Mouse (Mus musculus) heart, embryonic 16.5 days (tissue): ENCODE measurements around the gene Gabpb2. TPM values are rescaled to one million over a fixed set of nuclear protein-coding genes. Genes with fewer than 3 reads are reported as not detected.

Experiments
- ATAC-seq: fragments of 200-750 bp; cut with Nextera tagmentation; replicated peaks from 2 replicates; pipeline ENCODE4 v1.8.0; 2017; ENCODE audit warnings: moderate number of reproducible peaks; ENCODE audit not compliant: insufficient read depth, low FRiP score; ENCODE audit errors: extremely low read depth
- H3K27ac ChIP-seq: fragments of 300-500 bp; sonication (generic); 2 replicates; pipeline ENCODE4 v1.5.1; 2014; ENCODE audit warnings: mild to moderate bottlenecking, low read length, control low read depth, moderate library complexity
- H3K27me3 ChIP-seq: fragments of 300-500 bp; sonication (generic); 2 replicates; pipeline ENCODE4 v1.6.1; 2014; ENCODE audit warnings: low read length, mixed read lengths; ENCODE audit not compliant: control insufficient read depth, insufficient read depth
- H3K36me3 ChIP-seq: fragments of 300-500 bp; sonication (generic); 2 replicates; pipeline ENCODE4 v1.6.1; 2014; ENCODE audit not compliant: control insufficient read depth, insufficient read depth
- H3K4me1 ChIP-seq: fragments of 300-500 bp; sonication (generic); 2 replicates; pipeline ENCODE4 v1.6.1; 2014; ENCODE audit warnings: low read length, mixed read lengths; ENCODE audit not compliant: control insufficient read depth, insufficient read depth
- H3K4me2 ChIP-seq: fragments of 300-500 bp; sonication (generic); 2 replicates; pipeline ENCODE4 v1.6.1; 2014; ENCODE audit warnings: low read depth, mild to moderate bottlenecking, control low read depth, low read length
- H3K4me3 ChIP-seq: fragments of 300-500 bp; sonication (generic); 2 replicates; pipeline ENCODE4 v1.5.1; 2014; ENCODE audit warnings: mild to moderate bottlenecking, control low read depth, low read length
- H3K9ac ChIP-seq: fragments of 300-500 bp; sonication (generic); 2 replicates; pipeline ENCODE4 v1.6.1; 2014; ENCODE audit warnings: low read length, control low read depth
- H3K9me3 ChIP-seq: fragments of 300-500 bp; sonication (generic); replicated peaks from 2 replicates; pipeline ENCODE4 v1.6.1; 2016; ENCODE audit warnings: low read length; ENCODE audit not compliant: control insufficient read depth
- WGBS: fragments of 180-500 bp; shearing (Covaris S2); extraction: QIAGEN DNeasy Blood & Tissue Kit; methylation state at CpG from one replicate; pipeline ENCODE4 v1.1.7; 2014; 5-methylcytosine and 5-hydroxymethylcytosine counted together
- polyA plus RNA-seq: library from polyadenylated mRNA; unstranded; fragments of >200 nt; fragmentation: Nextera tagmentation; extraction: Ambion mirVana; gene quantifications from 2 replicates; pipeline ENCODE4 v1.2.1, GENCODE M21; 2015

The Gabpb2 gene
- 6.3 and 6.6 TPM in 2 replicates for polyA plus RNA-seq

GRCm38 (mm10) chr3:95217255-95218134 is at the start of gene Gabpb2:
Gene Gabpb2 (minus strand): TSS chr3:95217916.
- H3K4me1 ChIP-seq = peaks cover 8% of the 10 kb centered on the region
- peak; percentile 94 for ATAC-seq
- H3K4me3 ChIP-seq = peak within 1 kb of the TSS; percentile 97
- no peaks in the 10 kb centered on the region for H3K27me3 ChIP-seq
- H3K27ac ChIP-seq = peak within 1 kb of the TSS; percentile 100
- no peaks in the 10 kb centered on the region for H3K9me3 ChIP-seq
- H3K36me3 ChIP-seq = peaks cover 24% of the 10 kb centered on the region
- peak within 1 kb of the TSS; percentile 84 for H3K4me2 ChIP-seq
- peak within 1 kb of the TSS; percentile 97 for H3K9ac ChIP-seq
- WGBS = under 1% methylated on average over 52 of the region's 56 CpGs

DNA sequence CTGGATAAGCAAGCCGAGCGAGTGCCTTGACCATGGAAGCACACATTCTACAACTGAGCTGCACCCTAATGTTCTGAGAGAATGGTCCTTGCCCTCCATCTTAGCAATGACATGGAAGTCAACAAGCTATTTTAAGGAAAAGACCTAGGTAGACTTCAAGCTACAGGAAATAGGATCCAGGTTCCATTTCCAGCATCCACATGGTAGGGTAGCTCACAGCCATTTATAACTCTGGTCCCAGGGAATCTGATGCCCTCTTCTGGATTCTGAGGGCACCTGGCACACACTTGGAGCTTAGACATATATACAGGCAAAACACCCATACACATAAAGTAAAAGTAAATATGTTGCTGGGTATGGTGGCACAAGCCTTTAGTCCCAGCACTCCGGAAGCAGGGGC is 48.3 kb upstream of the Gabpb2 start:
- no peak overlapping the region for H3K9ac ChIP-seq
- H3K27ac ChIP-seq = no peak overlapping the region
- H3K4me2 ChIP-seq = no peak overlapping the region
- 93% methylated on average over 3 of the region's 3 CpGs for WGBS
- no peak overlapping the region for H3K4me3 ChIP-seq
- no peaks in the 10 kb centered on the region for H3K9me3 ChIP-seq
- peaks cover 27% of the 10 kb centered on the region for H3K36me3 ChIP-seq
- ATAC-seq = no peak
- H3K4me1 ChIP-seq = no peaks in the 10 kb centered on the region; the same call in 1 of the 2 replicates
- no peaks in the 10 kb centered on the region for H3K27me3 ChIP-seq

DNA sequence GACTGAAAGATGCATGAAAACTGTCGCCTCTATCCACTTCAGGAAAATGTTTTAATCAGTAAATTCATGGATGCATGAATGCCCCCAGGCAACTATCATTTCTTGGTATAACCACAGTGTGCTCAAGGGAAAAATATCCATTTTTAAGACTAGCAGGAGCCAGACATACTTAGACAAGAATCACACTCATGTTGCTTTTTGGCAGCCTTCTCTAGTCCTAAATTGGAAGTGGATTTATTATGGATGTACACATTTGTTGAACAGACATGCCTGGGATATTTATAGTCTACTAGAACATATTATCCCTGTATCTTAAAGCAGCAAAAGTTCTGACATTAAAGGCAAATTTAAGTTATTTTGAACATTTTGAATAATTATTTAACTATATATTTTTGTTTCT is 47.0 kb upstream of the Gabpb2 start:
- H3K27me3 ChIP-seq = no peaks in the 10 kb centered on the region
- no peaks in the 10 kb centered on the region for H3K9me3 ChIP-seq
- no peaks in the 10 kb centered on the region for H3K4me1 ChIP-seq
- no peak overlapping the region for H3K4me3 ChIP-seq
- H3K4me2 ChIP-seq = no peak overlapping the region
- no peak overlapping the region for H3K9ac ChIP-seq
- ATAC-seq = no peak
- H3K36me3 ChIP-seq = peaks cover 30% of the 10 kb centered on the region
- WGBS = 84% methylated on average over 1 of the region's 1 CpGs
- H3K27ac ChIP-seq = no peak overlapping the region

DNA sequence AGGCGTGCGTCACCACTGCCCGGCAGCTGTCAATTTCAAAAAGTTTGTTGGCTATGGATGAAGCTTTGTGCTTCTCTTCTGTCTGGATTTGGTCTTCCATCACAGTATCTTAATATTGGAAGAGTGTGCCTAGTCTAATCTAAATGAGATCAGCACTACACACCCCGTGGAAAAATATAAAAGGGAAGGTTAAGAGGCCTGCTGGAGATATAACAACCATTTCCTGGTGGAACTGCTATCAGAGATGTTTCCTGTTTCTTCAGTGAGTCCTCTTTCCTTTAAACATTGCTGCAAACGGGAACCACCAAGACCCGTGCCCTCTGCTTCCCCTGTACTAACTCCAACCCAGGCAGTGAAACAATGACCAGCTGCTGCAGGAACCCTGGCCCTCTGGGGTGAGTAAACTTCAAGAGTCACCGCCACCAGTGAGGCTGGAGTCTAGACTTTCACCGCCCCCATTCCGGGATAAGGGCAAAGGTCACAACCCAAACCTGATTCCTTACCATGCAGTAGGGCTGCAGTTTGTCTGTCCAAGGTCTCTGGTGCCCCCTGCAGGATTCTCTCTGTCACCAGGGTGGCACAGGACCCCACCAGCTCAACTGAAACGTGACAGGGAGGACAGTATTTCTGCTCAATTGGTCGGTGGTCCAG is 45.5 kb upstream of the Gabpb2 start:
- H3K9me3 ChIP-seq = no peaks in the 10 kb centered on the region
- 48% methylated on average over 11 of the region's 11 CpGs for WGBS
- no peaks in the 10 kb centered on the region for H3K27me3 ChIP-seq
- H3K36me3 ChIP-seq = peaks cover 44% of the 10 kb centered on the region
- no peak overlapping the region for H3K9ac ChIP-seq
- no peaks in the 10 kb centered on the region for H3K4me1 ChIP-seq
- no peak; the same call in 1 of the 2 replicates for ATAC-seq
- H3K4me3 ChIP-seq = no peak overlapping the region
- no peak overlapping the region for H3K4me2 ChIP-seq
- H3K27ac ChIP-seq = no peak overlapping the region

GRCm38 (mm10) chr3:95261975-95262374 is 44.3 kb upstream of the Gabpb2 start:
- H3K27me3 ChIP-seq = no peaks in the 10 kb centered on the region
- no peak overlapping the region for H3K4me2 ChIP-seq
- no peaks in the 10 kb centered on the region for H3K9me3 ChIP-seq
- H3K4me1 ChIP-seq = no peaks in the 10 kb centered on the region
- 85% methylated on average over 4 of the region's 4 CpGs for WGBS
- no peak for ATAC-seq
- no peak overlapping the region for H3K9ac ChIP-seq
- H3K27ac ChIP-seq = no peak overlapping the region
- H3K4me3 ChIP-seq = no peak overlapping the region
- H3K36me3 ChIP-seq = peaks cover 49% of the 10 kb centered on the region

DNA sequence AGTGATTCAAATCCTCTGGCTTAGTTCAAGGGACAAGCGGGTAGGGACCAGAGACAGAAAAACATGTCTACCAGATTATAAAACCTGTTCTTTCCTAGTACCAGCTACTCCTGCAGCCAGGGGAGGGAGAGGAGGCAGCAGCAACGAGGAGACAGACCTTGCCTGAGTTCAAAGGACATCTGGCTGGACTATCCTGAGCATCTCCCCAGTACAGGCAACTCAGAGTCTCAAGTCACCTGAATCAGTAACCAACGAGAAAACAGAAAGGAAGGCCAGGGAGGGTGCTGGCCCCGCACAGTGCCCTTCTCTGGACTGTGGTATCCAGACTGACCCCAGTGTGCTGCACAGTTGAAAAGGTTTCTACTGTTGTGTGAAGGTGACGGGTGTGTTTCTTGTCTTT is 39.2 kb upstream of the Gabpb2 start:
- WGBS = 83% methylated on average over 5 of the region's 5 CpGs
- H3K36me3 ChIP-seq = peaks cover 51% of the 10 kb centered on the region

GRCm38 (mm10) chr3:95250783-95251424 is 33.2 kb upstream of the Gabpb2 start, which contains the start of gene Bnipl:
Gene Bnipl (minus strand): TSS chr3:95251193.
- H3K4me3 ChIP-seq = no peak within 1 kb of the TSS

More for the DNA sequence above, 39.2 kb upstream of the Gabpb2 start:
- Histone ChIP-seq H3K4me2 (no peak overlapping the region), H3K9me3 (no peaks in the 10 kb centered on the region), H3K27ac (no peak overlapping the region), H3K9ac (no peak overlapping the region), H3K27me3 (no peaks in the 10 kb centered on the region), H3K4me3 (no peak overlapping the region), H3K4me1 (no peaks in the 10 kb centered on the region)
- no peak for ATAC-seq

GRCm38 (mm10) chr3:95250361-95250760 is 32.6 kb upstream of the Gabpb2 start:
- H3K4me2 ChIP-seq = no peak overlapping the region
- no peak overlapping the region for H3K4me3 ChIP-seq
- H3K9me3 ChIP-seq = no peaks in the 10 kb centered on the region
- no peaks in the 10 kb centered on the region for H3K27me3 ChIP-seq
- H3K4me1 ChIP-seq = no peaks in the 10 kb centered on the region
- H3K36me3 ChIP-seq = peaks cover 8% of the 10 kb centered on the region; the same call in 1 of the 2 replicates
- ATAC-seq = no peak
- WGBS = 72% methylated on average over 5 of the region's 5 CpGs
- H3K27ac ChIP-seq = no peak overlapping the region
- no peak overlapping the region for H3K9ac ChIP-seq

More at GRCm38 (mm10) chr3:95250783-95251424, 33.2 kb upstream of the Gabpb2 start, which contains the start of gene Bnipl:
- H3K4me2 ChIP-seq = no peak within 1 kb of the TSS
- H3K9me3 ChIP-seq = no peaks in the 10 kb centered on the region
- no peak within 1 kb of the TSS for H3K27ac ChIP-seq
- 49% methylated on average over 7 of the region's 7 CpGs for WGBS
- peaks cover 11% of the 10 kb centered on the region; the same call in 1 of the 2 replicates for H3K36me3 ChIP-seq
- no peak for ATAC-seq
- H3K27me3 ChIP-seq = no peaks in the 10 kb centered on the region
- H3K9ac ChIP-seq = no peak within 1 kb of the TSS
- H3K4me1 ChIP-seq = no peaks in the 10 kb centered on the region
